Mouse (Mus musculus): ENCODE data around the gene Wdr59. TPM values are rescaled to one million over a fixed set of nuclear protein-coding genes. Genes with fewer than 3 reads are reported as not detected.

Wdr59 gene
- total RNA-seq, 1 experiment = 10.4 TPM

GRCm38 (mm10) chr8:111439189-111439588 lies 82.7 kb downstream of the Wdr59 start:
- Histone ChIP-seq H3K4me3 (ENCODE audit: insufficient read depth in 1 of 2, low read depth in 1 of 2, low read length in 2 of 2, poor library complexity in 1 of 2, severe bottlenecking in 1 of 2) (no peak overlapping the region), H3K9ac (ENCODE audit: insufficient read depth, low read depth, low read length, poor library complexity, severe bottlenecking) (no peak overlapping the region), H3K9me3 (ENCODE audit: control insufficient read depth, insufficient read depth, low read depth, low read length) (no peaks in the 10 kb centered on the region), H3K36me3 (ENCODE audit: control insufficient read depth, insufficient read depth, low read length, poor library complexity, severe bottlenecking) (no peaks in the 10 kb centered on the region), H3K27ac (ENCODE audit: insufficient read depth, low read depth, low read length, poor library complexity, severe bottlenecking) (no peak overlapping the region), H3K4me1 (ENCODE audit: control insufficient read depth in 2 of 2, insufficient read depth in 2 of 2, low read length in 2 of 2, poor library complexity in 1 of 2) (peaks cover 0 to 3% of the 10 kb centered on the region in 2 experiments; a peak in 1 of 4 replicates)
- no peak for TF ChIP-seq ZNF384 (IDR thresholded peaks at IDR 0.05; ENCODE audit: low read depth, low read length)
- peak; percentile 79 for TF ChIP-seq ZC3H11A (IDR thresholded peaks at IDR 0.05; ENCODE audit: borderline replicate concordance, low read depth, low read length)
- peak; percentile 75 for DNase-seq (ENCODE audit: low read depth, low spot score)
- in situ Hi-C loops (cut with MboI; ENCODE audit: low sequenced_read_pairs in 2 of 2, unreplicated experiment in 2 of 2) = loop anchor here in 1 of 2 experiments (5.0 kb wide), 1 partner anchor 92 kb away; no protein-coding TSS in a partner anchor

- in situ Hi-C loops (cut with MboI; ENCODE audit: low sequenced_read_pairs in 2 of 2, unreplicated experiment in 2 of 2) = loop anchor here in 1 of 2 experiments (5.0 kb wide), 1 partner anchor 88 kb away; no protein-coding TSS in a partner anchor
- no peak overlapping the region for H3K4me3 ChIP-seq (ENCODE audit: insufficient read depth in 1 of 2, low read depth in 1 of 2, low read length in 2 of 2, poor library complexity in 1 of 2, severe bottlenecking in 1 of 2)
- no peak for DNase-seq (ENCODE audit: low read depth, low spot score)
- no peaks in the 10 kb centered on the region for H3K9me3 ChIP-seq (ENCODE audit: control insufficient read depth, insufficient read depth, low read depth, low read length)
- TF ChIP-seq HCFC1 (IDR thresholded peaks at IDR 0.05; ENCODE audit: borderline replicate concordance, insufficient read depth, low read length) = no peak
- no peak for TF ChIP-seq ZNF384 (IDR thresholded peaks at IDR 0.05; ENCODE audit: low read depth, low read length)
- no peak for TF ChIP-seq ZC3H11A (IDR thresholded peaks at IDR 0.05; ENCODE audit: borderline replicate concordance, low read depth, low read length)
- TF ChIP-seq CHD2 (IDR thresholded peaks at IDR 0.05; ENCODE audit: low read depth, low read length) = no peak
- no peaks in the 10 kb centered on the region for H3K36me3 ChIP-seq (ENCODE audit: control insufficient read depth, insufficient read depth, low read length, poor library complexity, severe bottlenecking)
- H3K27ac ChIP-seq (ENCODE audit: insufficient read depth, low read depth, low read length, poor library complexity, severe bottlenecking) = no peak overlapping the region
- peaks cover 0 to 3% of the 10 kb centered on the region in 2 experiments; a peak in 1 of 4 replicates for H3K4me1 ChIP-seq (ENCODE audit: control insufficient read depth in 2 of 2, insufficient read depth in 2 of 2, low read length in 2 of 2, poor library complexity in 1 of 2)
- H3K9ac ChIP-seq (ENCODE audit: insufficient read depth, low read depth, low read length, poor library complexity, severe bottlenecking) = no peak overlapping the region
These were observed 86.6 kb downstream of the Wdr59 start for GRCm38 (mm10) chr8:111435071-111435828.

- H3K9ac ChIP-seq (ENCODE audit: insufficient read depth, low read depth, low read length, poor library complexity, severe bottlenecking) = no peak overlapping the region
- in situ Hi-C loops (cut with MboI; ENCODE audit: low sequenced_read_pairs in 2 of 2, unreplicated experiment in 2 of 2) = no loop called here
- no peaks in the 10 kb centered on the region for H3K9me3 ChIP-seq (ENCODE audit: control insufficient read depth, insufficient read depth, low read depth, low read length)
- DNase-seq (ENCODE audit: low read depth, low spot score) = no peak
- H3K4me1 ChIP-seq (ENCODE audit: control insufficient read depth in 2 of 2, insufficient read depth in 2 of 2, low read length in 2 of 2, poor library complexity in 1 of 2) = no peaks in the 10 kb centered on the region
- no peak overlapping the region for H3K4me3 ChIP-seq (ENCODE audit: insufficient read depth in 1 of 2, low read depth in 1 of 2, low read length in 2 of 2, poor library complexity in 1 of 2, severe bottlenecking in 1 of 2)
- no peak overlapping the region for H3K27ac ChIP-seq (ENCODE audit: insufficient read depth, low read depth, low read length, poor library complexity, severe bottlenecking)
- no peaks in the 10 kb centered on the region for H3K36me3 ChIP-seq (ENCODE audit: control insufficient read depth, insufficient read depth, low read length, poor library complexity, severe bottlenecking)
- no peak for TF ChIP-seq ZC3H11A (IDR thresholded peaks at IDR 0.05; ENCODE audit: borderline replicate concordance, low read depth, low read length)
- TF ChIP-seq CHD2 (IDR thresholded peaks at IDR 0.05; ENCODE audit: low read depth, low read length) = no peak
- TF ChIP-seq HCFC1 (IDR thresholded peaks at IDR 0.05; ENCODE audit: borderline replicate concordance, insufficient read depth, low read length) = no peak
- no peak for TF ChIP-seq ZNF384 (IDR thresholded peaks at IDR 0.05; ENCODE audit: low read depth, low read length)
- no peak for TF ChIP-seq MAFK (IDR thresholded peaks at IDR 0.05; ENCODE audit: insufficient read depth, low read depth, low read length)
These were observed 97.2 kb downstream of the Wdr59 start for GRCm38 (mm10) chr8:111424646-111425045.

- H3K9me3 ChIP-seq (ENCODE audit: control insufficient read depth, insufficient read depth, low read depth, low read length) = no peaks in the 10 kb centered on the region
- DNase-seq (ENCODE audit: low read depth, low spot score) = no peak
- H3K36me3 ChIP-seq (ENCODE audit: control insufficient read depth, insufficient read depth, low read length, poor library complexity, severe bottlenecking) = no peaks in the 10 kb centered on the region
- in situ Hi-C loops (cut with MboI; ENCODE audit: low sequenced_read_pairs in 2 of 2, unreplicated experiment in 2 of 2) = no loop called here
- H3K4me3 ChIP-seq (ENCODE audit: insufficient read depth in 1 of 2, low read depth in 1 of 2, low read length in 2 of 2, poor library complexity in 1 of 2, severe bottlenecking in 1 of 2) = no peak overlapping the region
- TF ChIP-seq CHD2 (IDR thresholded peaks at IDR 0.05; ENCODE audit: low read depth, low read length) = no peak
- no peak for TF ChIP-seq ZC3H11A (IDR thresholded peaks at IDR 0.05; ENCODE audit: borderline replicate concordance, low read depth, low read length)
- no peak for TF ChIP-seq HCFC1 (IDR thresholded peaks at IDR 0.05; ENCODE audit: borderline replicate concordance, insufficient read depth, low read length)
- no peak for TF ChIP-seq ZNF384 (IDR thresholded peaks at IDR 0.05; ENCODE audit: low read depth, low read length)
- TF ChIP-seq MAFK (IDR thresholded peaks at IDR 0.05; ENCODE audit: insufficient read depth, low read depth, low read length) = no peak
- no peaks in the 10 kb centered on the region for H3K4me1 ChIP-seq (ENCODE audit: control insufficient read depth in 2 of 2, insufficient read depth in 2 of 2, low read length in 2 of 2, poor library complexity in 1 of 2)
- no peak overlapping the region for H3K9ac ChIP-seq (ENCODE audit: insufficient read depth, low read depth, low read length, poor library complexity, severe bottlenecking)
- H3K27ac ChIP-seq (ENCODE audit: insufficient read depth, low read depth, low read length, poor library complexity, severe bottlenecking) = no peak overlapping the region
These were observed 97.7 kb downstream of the Wdr59 start for GRCm38 (mm10) chr8:111424181-111424580.

Measured in ES-E14 (cell line).